Comparison of ENCODE assay signal across 9 mouse cellular contexts in the genomic region with DNA sequence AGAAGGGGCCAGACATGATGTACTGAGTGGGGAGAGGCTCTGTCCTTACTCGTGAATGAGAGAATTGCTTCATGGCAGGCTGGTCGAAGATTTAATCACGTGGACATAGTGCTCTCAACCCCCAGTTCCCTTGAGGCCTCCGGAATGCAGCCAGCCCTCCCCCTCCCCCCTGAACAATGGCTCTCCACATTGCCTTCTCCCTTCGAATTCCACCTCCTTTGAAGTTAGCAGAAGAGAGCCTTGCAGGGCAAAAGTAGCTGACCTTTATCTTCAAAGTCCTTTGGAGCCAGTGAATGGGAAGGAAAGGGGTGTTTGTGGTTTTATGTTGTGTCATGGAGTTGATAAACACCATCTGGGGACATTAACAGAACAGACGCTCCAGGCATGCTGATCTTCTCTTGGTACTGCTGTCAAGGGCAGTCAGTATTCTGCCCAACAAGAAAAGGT.
A peak's percentile ranks its signal among the peaks of the same experiment; 100 is the strongest.
DNase-seq lines count a peak whose midpoint lies in the region; ATAC-seq and TF ChIP-seq lines count a peak whose summit lies in the region.
"Had no signal": no experiment of that assay in that cellular context is flagged by ENCODE, and none has a peak within 500 bp of the region (broad histone marks: within the 10 kb centered on the region; RNA-seq: fewer than 3 reads in every experiment).

No protein-coding gene starts in this region.

- H3K27ac ChIP-seq in forebrain, embryonic 10.5 days = peak overlapping the region; percentile 11; the same call in 1 of the 2 replicates
- H3K27ac ChIP-seq in forebrain, embryonic 15.5 days (replicated peaks) = no peak overlapping the region
- H3K27ac ChIP-seq in testis, adult 2 months (ENCODE audit: control insufficient read depth, insufficient read depth, low read depth, low read length) = no peak overlapping the region
- H3K27ac ChIP-seq in liver, postnatal 0 days (ENCODE audit: low read depth) = no peak overlapping the region

- no peak for TF ChIP-seq EP300 in liver, postnatal 0 days (IDR thresholded peaks at IDR 0.05; ENCODE audit: low read depth)

- peaks cover 20% of the 10 kb centered on the region for H3K4me1 ChIP-seq in forebrain, embryonic 10.5 days
- no peaks in the 10 kb centered on the region for H3K4me1 ChIP-seq in forebrain, embryonic 15.5 days
- no peaks in the 10 kb centered on the region for H3K4me1 ChIP-seq in testis, adult 2 months (ENCODE audit: control insufficient read depth, insufficient read depth, low read length)
- no peaks in the 10 kb centered on the region for H3K4me1 ChIP-seq in liver, postnatal 0 days (ENCODE audit: insufficient read depth)

- TF ChIP-seq POLR2A in testis, adult 2 months (IDR thresholded peaks at IDR 0.05; ENCODE audit: control insufficient read depth, low read depth, low read length) = no peak

- WGBS in forebrain, embryonic 10.5 days = 16% methylated on average over 6 of the region's 6 CpGs
- whole genome bisulfite sequencing in forebrain, embryonic 15.5 days = 22% methylated on average over 6 of the region's 6 CpGs
- 22% methylated on average over 6 of the region's 6 CpGs for WGBS in liver, postnatal 0 days (ENCODE audit: insufficient replicate concordance)

- no peak overlapping the region for H3K4me3 ChIP-seq in forebrain, embryonic 10.5 days
- no peak overlapping the region for H3K4me3 ChIP-seq in forebrain, embryonic 15.5 days
- H3K4me3 ChIP-seq in testis, adult 2 months (ENCODE audit: control insufficient read depth, low read depth, low read length) = 0 out of 2 replicates have a peak overlapping the region, but pooled peaks have one; percentile 8
- no peak overlapping the region for H3K4me3 ChIP-seq in liver, postnatal 0 days (ENCODE audit: low read depth, low read length)

- peaks cover 97% of the 10 kb centered on the region for H3K27me3 ChIP-seq in forebrain, embryonic 10.5 days (ENCODE audit: poor library complexity, severe bottlenecking)
- H3K27me3 ChIP-seq in forebrain, embryonic 15.5 days = no peaks in the 10 kb centered on the region
- H3K27me3 ChIP-seq in testis, adult 2 months (ENCODE audit: control insufficient read depth, insufficient read depth, low read length) = no peaks in the 10 kb centered on the region
- no peaks in the 10 kb centered on the region; the same call in 1 of the 2 replicates for H3K27me3 ChIP-seq in liver, postnatal 0 days (ENCODE audit: insufficient read depth, low read length)

- H3K36me3 ChIP-seq in forebrain, embryonic 10.5 days (replicated peaks) = no peaks in the 10 kb centered on the region
- H3K36me3 ChIP-seq in forebrain, embryonic 15.5 days = no peaks in the 10 kb centered on the region
- no peaks in the 10 kb centered on the region for H3K36me3 ChIP-seq in testis, adult 2 months (ENCODE audit: control insufficient read depth, insufficient read depth, low read length)
- H3K36me3 ChIP-seq in liver, postnatal 0 days (replicated peaks; ENCODE audit: insufficient read depth, low read length) = no peaks in the 10 kb centered on the region

- no peaks in the 10 kb centered on the region for H3K9me3 ChIP-seq in forebrain, embryonic 10.5 days
- no peaks in the 10 kb centered on the region for H3K9me3 ChIP-seq in forebrain, embryonic 15.5 days
- no peaks in the 10 kb centered on the region for H3K9me3 ChIP-seq in liver, postnatal 0 days (ENCODE audit: low read length)

- DNase-seq in forebrain, embryonic 10.5 days (ENCODE audit: extremely low spot score, low spot score) = peak; percentile 36
- DNase-seq in testis, postnatal 14 days (ENCODE audit: low spot score) = no peak
- DNase-seq in liver, postnatal 0 days = no peak
- no peak for DNase-seq in thymus, postnatal 25 days
- no peak for DNase-seq in thymus, postnatal 14 days
- DNase-seq: gastrocnemius, postnatal 10 days had no signal

- H3K9ac ChIP-seq in forebrain, embryonic 15.5 days (replicated peaks) = no peak overlapping the region
- H3K9ac ChIP-seq in liver, postnatal 0 days (replicated peaks) = no peak overlapping the region

- ATAC-seq in forebrain, embryonic 15.5 days (replicated peaks) = no peak
- 0 out of 2 replicates have a peak, but pooled peaks have one; percentile 25 for ATAC-seq in liver, postnatal 0 days
- no peak for ATAC-seq in cerebellum, adult (ENCODE audit: insufficient number of reproducible peaks, low FRiP score, low TSS enrichment)

- TF ChIP-seq CTCF in testis, adult 2 months (IDR thresholded peaks at IDR 0.05; ENCODE audit: control insufficient read depth, insufficient read depth, insufficient replicate concordance, low read depth, low read length) = no peak
- TF ChIP-seq CTCF in liver, postnatal 0 days (IDR thresholded peaks at IDR 0.05; ENCODE audit: low read depth) = no peak

- H3K4me2 ChIP-seq in forebrain, embryonic 15.5 days (replicated peaks) = no peak overlapping the region
- no peak overlapping the region for H3K4me2 ChIP-seq in liver, postnatal 0 days (ENCODE audit: low read depth, low read length)
